Mouse (Mus musculus): ENCODE measurements around the gene Gnat3.

Gnat3 gene

GRCm38 (mm10) chr5:18007067-18007466 is 44.7 kb downstream of the Gnat3 start:
- DNase-seq: no peak

GRCm38 (mm10) chr5:18010301-18010700 is 48.0 kb downstream of the Gnat3 start:
- DNase-seq: no peak

- no peak for DNase-seq
These were observed 50.8 kb downstream of the Gnat3 start for GRCm38 (mm10) chr5:18013196-18013595.

GRCm38 (mm10) chr5:18014209-18014829 is 52.0 kb downstream of the Gnat3 start:
- DNase-seq: no peak

GRCm38 (mm10) chr5:18023347-18023746 is 61.0 kb downstream of the Gnat3 start:
- peak; percentile 30 for DNase-seq

GRCm38 (mm10) chr5:18027531-18027930 is 65.2 kb downstream of the Gnat3 start:
- DNase-seq: no peak

GRCm38 (mm10) chr5:18035848-18036638 is 73.7 kb downstream of the Gnat3 start:
- no peak for DNase-seq

- DNase-seq: peak; percentile 71
These were observed 80.7 kb downstream of the Gnat3 start for GRCm38 (mm10) chr5:18043022-18043421.

- DNase-seq: no peak
These were observed 86.5 kb downstream of the Gnat3 start for GRCm38 (mm10) chr5:18048841-18049240.

GRCm38 (mm10) chr5:18055323-18055722 is 93.0 kb downstream of the Gnat3 start:
- no peak for DNase-seq
